Mouse (Mus musculus) retina, postnatal 7 days (tissue): ENCODE data around the gene Foxred1.

ENCODE experiments used
- DNase-seq: peaks from one replicate; pipeline ENCODE4 v3.0.0-alpha.2; 2012; ENCODE audit warnings: low read depth, low spot score

Gene Foxred1

GRCm38 (mm10) chr9:35210542-35211474 is at the start of gene Foxred1:
Foxred1 (minus strand) TSS chr9:35211055.
- DNase-seq: peak; percentile 99

- no peak for DNase-seq
These were observed 46.5 kb upstream of the Foxred1 start for GRCm38 (mm10) chr9:35257365-35257764.

GRCm38 (mm10) chr9:35249476-35249875 is 38.6 kb upstream of the Foxred1 start:
- no peak for DNase-seq

- DNase-seq: no peak
These were observed 36.5 kb upstream of the Foxred1 start for GRCm38 (mm10) chr9:35247405-35247804.

GRCm38 (mm10) chr9:35239734-35240133 is 28.9 kb upstream of the Foxred1 start:
- DNase-seq: no peak

- DNase-seq: no peak
These were observed 28.2 kb upstream of the Foxred1 start for GRCm38 (mm10) chr9:35238915-35239571.

GRCm38 (mm10) chr9:35238371-35238770 is 27.5 kb upstream of the Foxred1 start:
- DNase-seq: no peak

- DNase-seq: no peak
These were observed 25.1 kb upstream of the Foxred1 start for GRCm38 (mm10) chr9:35235996-35236395.

GRCm38 (mm10) chr9:35228671-35229070 is 17.8 kb upstream of the Foxred1 start:
- DNase-seq: no peak

- DNase-seq: no peak
These were observed 12.6 kb upstream of the Foxred1 start for GRCm38 (mm10) chr9:35223466-35223865.

- no peak for DNase-seq
These were observed 7.1 kb upstream of the Foxred1 start for GRCm38 (mm10) chr9:35217963-35218362.

- DNase-seq: no peak
These were observed 987 bp upstream of the Foxred1 start for GRCm38 (mm10) chr9:35211573-35212511.

- no peak for DNase-seq
These were observed 6.4 kb downstream of the Foxred1 start for GRCm38 (mm10) chr9:35204421-35204820.

GRCm38 (mm10) chr9:35203536-35203935 is 7.3 kb downstream of the Foxred1 start:
- DNase-seq: no peak

- no peak for DNase-seq
These were observed 10.3 kb downstream of the Foxred1 start for GRCm38 (mm10) chr9:35200529-35201060.

GRCm38 (mm10) chr9:35199772-35200471 is 10.9 kb downstream of the Foxred1 start, which contains the start of the genes Srpr and Tirap:
Srpr (plus strand) TSS chr9:35200175.
Tirap (minus strand) TSS chr9:35200291.
- DNase-seq: peak; percentile 82

- no peak for DNase-seq
These were observed 11.7 kb downstream of the Foxred1 start for GRCm38 (mm10) chr9:35198945-35199771.

- DNase-seq: no peak
These were observed 12.5 kb downstream of the Foxred1 start for GRCm38 (mm10) chr9:35198351-35198750.

- no peak for DNase-seq
These were observed 13.2 kb downstream of the Foxred1 start for GRCm38 (mm10) chr9:35197625-35198024.

GRCm38 (mm10) chr9:35194048-35194447 is 16.8 kb downstream of the Foxred1 start:
- DNase-seq: no peak
